Mouse (Mus musculus): ENCODE measurements around the gene Kif2b.

- TF ChIP-seq POLR2A (IDR thresholded peaks at IDR 0.05; ENCODE audit: insufficient read depth, low read depth, low read length) = no peak
- TF ChIP-seq CTCF (IDR thresholded peaks at IDR 0.05) = no peak
- TF ChIP-seq EP300 (IDR thresholded peaks at IDR 0.05; ENCODE audit: insufficient read depth, low read depth, low read length) = no peak
Observed at GRCm38 (mm10) chr11:91530737-91531136, 46.6 kb downstream of the Kif2b start.

All from heart, adult 2 months (tissue).